Mouse (Mus musculus) adipose tissue, adult 10 weeks (tissue): ENCODE measurements around the gene Stx17. TPM values are rescaled to one million over a fixed set of nuclear protein-coding genes. Genes with fewer than 3 reads are reported as not detected.

Experiments used
- polyA plus RNA-seq: library from polyadenylated mRNA; stranded (reverse); fragments of 350-450 nt; fragmentation: Illumina TruSeq; extraction: RNeasy Lipid Tissue Mini Kit (QIAGEN cat#74804); gene quantifications from one replicate; pipeline ENCODE4 v1.2.3, GENCODE M21; 2014; ENCODE audit warnings: low read depth, low replicate concordance

The Stx17 gene
- polyA plus RNA-seq, result 22.8 TPM

GRCm38 (mm10) chr4:48124773-48125469, at the start of gene Stx17:
Gene Stx17, plus strand, starts transcription at chr4:48124915.

Other genes starting within 250 kb of the Stx17 start
- gene Nr4a3, start 79.8 kb upstream of the Stx17 start, polyA plus RNA-seq, result 0.63 TPM
- gene Erp44, start 154.6 kb downstream of the Stx17 start, polyA plus RNA-seq, result 73.0 TPM
- gene Invs, start 154.8 kb downstream of the Stx17 start, polyA plus RNA-seq, result 6.0 TPM